Mouse (Mus musculus) adrenal gland, postnatal 14 days (tissue): ENCODE data around the gene Pi16. TPM values are rescaled to one million over a fixed set of nuclear protein-coding genes. Genes with fewer than 3 reads are reported as not detected.

Experiments
- DNase-seq: peaks from one replicate; pipeline ENCODE4 v3.0.0; 2021; ENCODE audit warnings: mixed read lengths
- total RNA-seq: library from RNA; stranded (reverse); gene quantifications from 2 replicates; pipeline ENCODE4 v1.2.3, GENCODE M21; 2021

Pi16 gene
- total RNA-seq, 1 experiment from 2014 or later: 20.9 TPM

- DNase-seq: no peak
These were observed 39.4 kb downstream of the Pi16 start for GRCm38 (mm10) chr17:29356882-29357281.

GRCm38 (mm10) chr17:29358928-29359327, 41.4 kb downstream of the Pi16 start:
- no peak for DNase-seq

GRCm38 (mm10) chr17:29360761-29361221, 43.3 kb downstream of the Pi16 start, which contains the start of gene Fgd2:
Gene Fgd2 (plus strand): TSS chr17:29360914.
- no peak for DNase-seq

- DNase-seq: no peak
These were observed 44.7 kb downstream of the Pi16 start for GRCm38 (mm10) chr17:29361982-29362691.

- no peak for DNase-seq
These were observed 45.6 kb downstream of the Pi16 start for GRCm38 (mm10) chr17:29363109-29363508.

- peak; percentile 61 for DNase-seq
These were observed 47.7 kb downstream of the Pi16 start for GRCm38 (mm10) chr17:29365105-29365621.

GRCm38 (mm10) chr17:29368726-29369125, 51.2 kb downstream of the Pi16 start:
- DNase-seq: no peak

GRCm38 (mm10) chr17:29370984-29371723, 53.7 kb downstream of the Pi16 start:
- peak; percentile 96 for DNase-seq

GRCm38 (mm10) chr17:29375871-29376270, 58.4 kb downstream of the Pi16 start:
- DNase-seq: no peak

- DNase-seq: peak; percentile 19
These were observed 60.6 kb downstream of the Pi16 start for GRCm38 (mm10) chr17:29378056-29378455.

Other genes starting within 250 kb of the Pi16 start
- gene Cdkn1a, start 226.7 kb upstream of the Pi16 start, total RNA-seq: 126 and 202 TPM in 2 replicates
- gene Rab44, start 203.5 kb upstream of the Pi16 start, total RNA-seq: 0.33 and 0.38 TPM in 2 replicates
- gene Cpne5, start 79.5 kb upstream of the Pi16 start, total RNA-seq: 0.52 and 0.83 TPM in 2 replicates
- gene Ppil1, start 53.5 kb upstream of the Pi16 start, total RNA-seq: 26.0 and 26.4 TPM in 2 replicates
- gene BC004004, start 48.9 kb upstream of the Pi16 start, total RNA-seq: 135 and 139 TPM in 2 replicates
- 300 and 316 TPM in 2 replicates for gene Mtch1, start 30.3 kb downstream of the Pi16 start, total RNA-seq
- gene Fgd2, start 43.2 kb downstream of the Pi16 start, total RNA-seq: 2.2 and 11.5 TPM in 2 replicates
- gene Pim1, start 173.1 kb downstream of the Pi16 start, total RNA-seq: 104 and 129 TPM in 2 replicates
- gene Gm17657, start 232.0 kb downstream of the Pi16 start, total RNA-seq: not detected in 2 replicates
- gene Tbc1d22b, start 232.1 kb downstream of the Pi16 start, total RNA-seq: 23.7 and 24.6 TPM in 2 replicates
- not detected in 2 replicates for gene Tmem217, start 234.7 kb downstream of the Pi16 start, total RNA-seq